Mouse (Mus musculus) left cerebral cortex, adult 18-20 months (tissue): ENCODE measurements around the gene Rpl18. TPM values are rescaled to one million over a fixed set of nuclear protein-coding genes. Genes with fewer than 3 reads are reported as not detected.

Experiments used
- DNase-seq, 2 experiments: peaks; one replicate each; pipeline ENCODE4 v3.0.0; 2021 to 2022; ENCODE audit warnings: low spot score in 2 of 2, mixed read lengths in 1 of 2
- total RNA-seq, 2 experiments: library from RNA; stranded (reverse); gene quantifications; 2 replicates each; pipeline ENCODE4 v1.2.3; 2021

Gene Rpl18
- total RNA-seq, 2 experiments from 2014 or later = 331 to 369 TPM

GRCm38 (mm10) chr7:45712022-45712757 lies 3.1 kb upstream of the Rpl18 start:
- no peak for DNase-seq

DNA sequence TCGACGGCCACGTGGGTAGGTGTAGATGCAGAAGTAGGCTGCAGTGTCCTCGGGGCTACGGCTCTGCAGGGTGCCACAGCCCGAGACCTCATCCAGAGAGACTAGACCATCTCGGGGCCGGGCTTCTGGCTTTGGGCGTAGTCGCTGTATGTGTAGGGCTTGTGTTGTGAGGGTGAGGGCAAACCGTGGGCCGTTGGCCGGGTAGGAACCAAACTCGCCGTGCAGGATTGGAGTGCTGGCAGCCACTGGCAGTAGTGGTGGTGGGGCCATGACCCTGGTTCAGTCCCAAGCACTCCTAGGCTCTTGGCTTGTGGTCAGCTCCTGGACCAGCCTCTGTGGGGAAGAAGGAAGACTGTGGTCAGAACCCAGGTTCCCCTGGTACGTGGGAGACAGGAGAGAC lies 1.9 kb upstream of the Rpl18 start:
- no peak for DNase-seq

GRCm38 (mm10) chr7:45713881-45714520 lies 1.3 kb upstream of the Rpl18 start:
- no peak for DNase-seq

DNA sequence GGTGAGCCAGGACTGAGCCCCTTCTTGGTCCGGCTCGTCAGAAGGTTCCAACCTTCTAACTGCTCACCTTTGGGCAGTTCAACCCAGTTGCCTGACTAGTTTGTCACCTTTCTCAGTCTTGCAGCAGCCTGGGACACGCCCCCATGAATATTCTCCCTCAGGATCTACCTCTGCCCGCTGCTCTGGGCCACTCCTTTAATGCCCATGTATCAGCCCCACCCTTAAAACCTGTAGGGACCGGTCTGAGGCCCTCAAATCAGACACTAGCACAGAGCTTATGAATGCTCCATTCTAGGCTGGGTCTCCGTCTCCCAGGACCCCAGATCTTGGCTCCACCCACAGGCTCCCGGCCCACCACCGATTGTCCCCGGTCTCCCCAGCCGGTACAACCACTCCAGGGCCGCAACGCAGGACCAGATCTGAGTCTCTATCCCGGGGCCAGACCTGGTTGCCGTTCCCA lies 597 bp upstream of the Rpl18 start:
- DNase-seq = no peak

DNA sequence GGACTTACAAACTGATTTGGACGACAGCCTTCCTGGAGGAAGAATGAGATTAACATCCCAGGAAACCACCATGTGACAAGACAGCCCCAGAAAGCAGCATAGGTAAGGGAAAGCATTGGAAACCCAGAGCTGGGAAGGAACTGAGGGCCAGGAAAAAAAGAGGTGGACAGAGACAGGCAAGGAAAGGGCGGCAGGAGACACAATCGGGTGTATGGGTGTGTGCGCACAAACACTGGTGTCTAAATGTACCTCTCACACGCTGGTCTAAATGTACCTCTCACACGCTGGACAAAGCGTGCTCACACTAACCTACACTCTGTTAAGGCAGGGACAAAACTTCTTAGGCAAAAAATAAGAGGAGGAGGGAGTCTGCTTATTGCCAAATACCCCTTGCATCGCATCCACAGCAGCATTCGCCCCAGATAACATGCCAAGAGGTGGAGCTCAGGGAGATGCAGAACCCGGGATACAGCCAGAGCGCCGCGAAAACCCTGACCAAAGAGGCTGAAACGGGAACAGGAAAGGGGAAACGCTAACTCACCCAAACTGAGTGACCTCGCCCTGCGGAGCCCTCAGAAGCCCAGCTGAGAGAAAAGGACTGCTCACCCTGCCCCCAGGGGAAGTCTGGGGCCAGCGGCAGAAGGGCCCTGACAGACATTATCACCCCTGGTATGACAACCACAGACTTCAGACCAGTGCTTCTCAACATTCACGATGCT lies 643 bp downstream of the Rpl18 start:
- no peak for DNase-seq

DNA sequence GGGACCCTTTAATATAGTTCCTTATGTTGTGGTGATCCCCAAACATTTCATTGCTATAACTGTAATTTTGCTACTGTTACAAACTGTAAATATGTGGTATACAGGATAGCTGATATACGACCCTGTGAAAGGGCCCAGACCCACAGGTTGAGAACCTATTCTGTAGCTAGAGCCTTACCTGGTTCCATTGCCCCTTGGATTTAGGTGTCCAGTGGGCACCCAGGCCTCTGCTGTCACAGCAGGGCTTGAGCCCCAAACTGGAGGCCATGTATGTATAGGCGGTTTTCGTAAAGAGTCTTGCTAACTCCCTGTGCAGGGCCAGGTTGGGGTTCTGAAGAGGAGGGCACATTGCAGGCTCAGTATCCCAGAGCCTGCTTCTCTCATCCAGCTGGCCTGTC lies 1.2 kb downstream of the Rpl18 start:
- no peak for DNase-seq

DNA sequence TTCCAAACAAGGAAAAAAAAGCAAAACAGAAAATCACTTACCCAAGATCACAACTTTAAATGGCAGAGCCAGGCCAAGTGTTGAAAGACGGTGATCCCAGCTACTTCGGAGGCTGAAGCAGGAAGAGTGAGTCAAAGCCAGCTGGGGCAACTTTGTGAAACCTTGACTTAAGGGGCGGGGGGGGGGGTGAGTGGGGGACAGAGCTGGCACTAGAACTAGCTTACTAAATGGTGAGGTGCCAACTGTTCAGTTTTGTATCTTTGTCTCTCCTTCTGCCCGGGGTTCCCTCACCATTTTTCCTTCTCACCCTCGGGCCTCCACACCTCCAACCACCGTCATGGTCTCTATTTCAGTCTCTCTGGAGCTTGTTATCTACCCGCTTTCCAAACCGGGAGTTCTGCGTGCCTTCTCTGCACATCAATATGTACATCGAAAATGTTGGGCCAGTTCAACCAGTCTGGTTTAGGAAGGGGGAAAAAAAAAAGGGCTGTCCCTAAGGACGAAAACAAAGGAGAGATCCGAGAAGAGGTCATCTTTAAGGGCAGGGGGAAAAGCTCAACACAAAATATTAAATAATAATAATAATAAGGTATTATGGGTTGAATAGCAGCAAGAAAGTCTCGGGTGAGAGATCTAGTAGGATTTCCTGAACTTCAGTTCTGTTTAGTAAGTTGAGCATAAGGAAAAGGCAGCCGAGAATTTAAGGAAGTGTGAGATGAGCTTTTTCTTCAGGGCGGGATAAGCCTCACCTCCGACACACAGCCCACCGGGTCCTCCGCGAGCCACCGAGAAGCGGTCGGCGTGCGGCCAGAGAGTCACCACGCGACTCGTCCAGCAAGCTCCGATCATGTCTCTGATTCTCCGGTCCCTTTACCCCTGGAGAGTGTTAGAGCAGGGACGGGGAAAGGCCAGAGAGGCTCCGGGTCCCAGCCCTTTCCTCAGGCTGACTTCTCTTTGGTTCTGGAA lies 2.0 kb downstream of the Rpl18 start:
- no peak for DNase-seq

- peak; percentile 98 to 99 for DNase-seq
These were observed 2.7 kb downstream of the Rpl18 start, which contains the start of gene Sphk2 for GRCm38 (mm10) chr7:45717918-45718297. TSS of gene Sphk2 (minus strand) at chr7:45718002.

DNA sequence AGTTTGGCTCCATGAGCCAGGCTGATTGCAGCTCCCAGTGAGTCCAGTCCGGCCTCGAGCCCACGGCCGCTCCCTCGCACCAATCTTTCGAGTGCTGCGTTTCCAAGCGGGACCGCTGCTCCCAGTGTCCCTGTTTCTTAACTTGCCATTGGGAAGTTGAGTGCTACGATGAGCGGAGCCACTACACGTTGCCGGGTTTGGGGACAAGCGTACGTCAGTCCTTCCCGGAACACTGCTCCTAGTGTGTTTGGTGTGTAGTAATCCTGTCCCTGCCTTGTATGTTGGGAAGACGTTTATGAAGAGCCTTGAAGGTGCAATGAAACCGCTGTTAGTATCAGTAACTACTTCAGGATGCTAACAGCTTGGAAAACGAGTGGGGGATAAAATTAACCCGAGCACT lies 3.1 kb downstream of the Rpl18 start:
- DNase-seq = no peak

- no peak for DNase-seq
These were observed 3.9 kb downstream of the Rpl18 start for GRCm38 (mm10) chr7:45719180-45719579.

- no peak for DNase-seq
These were observed 4.6 kb downstream of the Rpl18 start for GRCm38 (mm10) chr7:45719738-45720412.

- no peak for DNase-seq
These were observed 5.4 kb downstream of the Rpl18 start, which contains the start of gene Fam83e for GRCm38 (mm10) chr7:45720413-45721233. TSS of gene Fam83e (plus strand) at chr7:45721212.

DNA sequence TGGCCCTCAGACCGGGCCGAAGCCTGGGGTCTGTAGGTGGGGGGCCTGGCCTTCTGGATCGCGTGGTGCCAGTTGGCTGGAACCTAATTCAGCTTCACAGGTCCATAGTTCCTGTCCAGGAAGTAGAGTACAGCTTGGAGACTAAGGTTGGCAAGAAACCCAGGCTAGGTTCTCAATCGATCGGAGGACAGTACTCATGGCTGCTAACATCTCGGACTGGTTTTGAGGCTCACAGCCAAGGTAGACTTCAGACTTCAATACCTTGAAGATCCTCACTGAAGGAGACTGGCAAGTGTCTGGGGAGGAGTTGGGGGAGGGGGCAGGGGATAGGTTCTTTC lies 5.9 kb downstream of the Rpl18 start:
- DNase-seq = no peak

- no peak for DNase-seq
These were observed 6.5 kb downstream of the Rpl18 start for GRCm38 (mm10) chr7:45721642-45722347.

GRCm38 (mm10) chr7:45722348-45722713 lies 7.1 kb downstream of the Rpl18 start:
- DNase-seq = no peak

- no peak for DNase-seq
These were observed 8.0 kb downstream of the Rpl18 start for GRCm38 (mm10) chr7:45723301-45723700.

- no peak for DNase-seq
These were observed 8.5 kb downstream of the Rpl18 start for GRCm38 (mm10) chr7:45723781-45724180.

- no peak for DNase-seq
These were observed 9.9 kb downstream of the Rpl18 start for GRCm38 (mm10) chr7:45725151-45725550.

- no peak for DNase-seq
These were observed 10.5 kb downstream of the Rpl18 start, which contains the start of gene Spaca4 for GRCm38 (mm10) chr7:45725713-45726112. TSS of gene Spaca4 (minus strand) at chr7:45725813.
